Mouse (Mus musculus): ENCODE measurements around the gene Ptgdr2. TPM values are rescaled to one million over a fixed set of nuclear protein-coding genes. Genes with fewer than 3 reads are reported as not detected.

The Ptgdr2 gene
- polyA plus RNA-seq, 1 experiment = 1.0 TPM

DNA sequence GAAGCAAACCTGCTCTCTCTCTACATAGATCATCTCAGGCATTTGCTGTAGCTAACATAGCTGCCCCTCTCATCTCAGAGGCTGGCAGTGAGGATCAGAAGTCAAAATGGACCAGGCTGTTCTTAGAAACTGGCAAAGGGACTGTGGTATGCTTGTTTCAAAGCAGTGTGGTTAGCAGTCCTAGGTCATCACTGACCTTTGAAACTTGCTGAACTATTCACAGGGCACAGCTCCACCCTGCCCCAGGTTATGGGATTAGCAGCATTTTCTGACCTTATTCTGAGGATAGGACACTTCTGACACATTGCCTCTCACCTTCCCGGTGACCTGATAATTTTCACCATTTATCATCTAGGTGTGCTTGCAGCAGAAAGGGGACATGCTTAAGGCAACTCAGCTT is 51.6 kb downstream of the Ptgdr2 start:
- Histone ChIP-seq H3K27ac (ENCODE audit: control insufficient read depth, insufficient read depth, low read length) (no peak overlapping the region), H3K4me1 (replicated peaks; ENCODE audit: control insufficient read depth, insufficient read depth, low read length) (no peaks in the 10 kb centered on the region), H3K27me3 (ENCODE audit: control insufficient read depth, insufficient read depth, low read length) (no peaks in the 10 kb centered on the region), H3K36me3 (ENCODE audit: control insufficient read depth, insufficient read depth, low read length) (no peaks in the 10 kb centered on the region), H3K4me3 (ENCODE audit: control insufficient read depth, insufficient read depth, low read length) (no peak overlapping the region)
- WGBS = 97% methylated on average over 1 of the region's 1 CpGs
- no peak for DNase-seq
- TF ChIP-seq CTCF (IDR thresholded peaks at IDR 0.05; ENCODE audit: borderline replicate concordance, control insufficient read depth, extremely low read depth, insufficient read depth, low read length, poor library complexity) = no peak
- no peak for TF ChIP-seq POLR2A (IDR thresholded peaks at IDR 0.05; ENCODE audit: control insufficient read depth, extremely low read depth, insufficient read depth, low read length, poor library complexity)

DNA sequence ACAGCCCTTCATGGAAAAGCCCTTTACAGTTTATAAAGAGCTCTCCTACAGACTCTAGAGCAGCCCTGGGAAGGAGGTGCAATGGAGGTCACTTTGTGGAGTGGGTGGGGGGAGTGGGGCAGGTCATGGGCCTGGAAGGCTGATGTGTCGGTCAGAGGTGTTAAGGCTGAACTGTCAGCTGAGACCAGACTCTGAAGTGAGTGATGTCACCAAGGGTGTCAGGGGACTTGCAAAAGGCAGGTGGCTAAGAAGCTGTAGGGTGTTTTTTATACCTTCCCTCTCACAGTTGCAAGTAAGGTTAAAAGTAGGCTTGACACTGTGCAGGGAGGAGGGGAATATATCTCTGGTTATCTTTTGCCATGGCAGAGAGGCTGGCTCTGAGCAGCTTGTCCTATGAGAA is 53.8 kb downstream of the Ptgdr2 start:
- no peak for DNase-seq
- no peaks in the 10 kb centered on the region for H3K27me3 ChIP-seq (ENCODE audit: control insufficient read depth, insufficient read depth, low read length)
- H3K4me3 ChIP-seq (ENCODE audit: control insufficient read depth, insufficient read depth, low read length) = no peak overlapping the region
- no peaks in the 10 kb centered on the region for H3K4me1 ChIP-seq (replicated peaks; ENCODE audit: control insufficient read depth, insufficient read depth, low read length)
- H3K36me3 ChIP-seq (ENCODE audit: control insufficient read depth, insufficient read depth, low read length) = no peaks in the 10 kb centered on the region
- 90% methylated on average over 1 of the region's 1 CpGs for WGBS
- TF ChIP-seq CTCF (IDR thresholded peaks at IDR 0.05; ENCODE audit: borderline replicate concordance, control insufficient read depth, extremely low read depth, insufficient read depth, low read length, poor library complexity) (no peak), POLR2A (IDR thresholded peaks at IDR 0.05; ENCODE audit: control insufficient read depth, extremely low read depth, insufficient read depth, low read length, poor library complexity) (no peak)
- no peak overlapping the region for H3K27ac ChIP-seq (ENCODE audit: control insufficient read depth, insufficient read depth, low read length)

DNA sequence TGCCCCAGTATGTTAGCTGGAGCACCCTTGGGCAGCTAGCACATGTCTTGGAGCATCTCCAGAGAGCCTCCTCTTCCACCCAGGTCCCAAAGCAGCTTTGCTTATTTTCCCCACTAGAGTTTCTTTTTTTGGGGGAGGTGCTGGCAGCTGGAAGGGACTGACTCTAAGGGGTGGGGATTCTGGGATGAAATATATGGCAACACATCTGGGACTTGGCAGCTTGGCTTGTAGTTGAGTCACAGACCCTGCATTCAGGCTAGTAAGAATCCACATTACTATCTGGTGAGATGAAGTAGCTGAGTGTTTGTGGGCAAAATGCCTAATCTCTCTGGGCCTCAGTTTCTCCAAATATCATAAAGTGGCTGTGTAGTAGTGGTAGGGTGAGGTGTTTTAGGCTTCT is 55.0 kb downstream of the Ptgdr2 start:
- Histone ChIP-seq H3K27ac (ENCODE audit: control insufficient read depth, insufficient read depth, low read length) (no peak overlapping the region), H3K4me1 (replicated peaks; ENCODE audit: control insufficient read depth, insufficient read depth, low read length) (no peaks in the 10 kb centered on the region), H3K27me3 (ENCODE audit: control insufficient read depth, insufficient read depth, low read length) (no peaks in the 10 kb centered on the region), H3K4me3 (ENCODE audit: control insufficient read depth, insufficient read depth, low read length) (no peak overlapping the region), H3K36me3 (ENCODE audit: control insufficient read depth, insufficient read depth, low read length) (no peaks in the 10 kb centered on the region)
- no peak for DNase-seq
- TF ChIP-seq CTCF (IDR thresholded peaks at IDR 0.05; ENCODE audit: borderline replicate concordance, control insufficient read depth, extremely low read depth, insufficient read depth, low read length, poor library complexity) (no peak), POLR2A (IDR thresholded peaks at IDR 0.05; ENCODE audit: control insufficient read depth, extremely low read depth, insufficient read depth, low read length, poor library complexity) (no peak)

Other genes starting within 250 kb of the Ptgdr2 start
- gene Vps37c, start 248.4 kb upstream of the Ptgdr2 start, polyA plus RNA-seq (2012; rRNA removed) = 38.2 and 40.4 TPM in 2 replicates
- 250 and 282 TPM in 2 replicates for gene Cd5, start 198.2 kb upstream of the Ptgdr2 start, polyA plus RNA-seq (2012; rRNA removed)
- gene Cd6, start 107.1 kb upstream of the Ptgdr2 start, polyA plus RNA-seq (2012; rRNA removed) = 317 and 321 TPM in 2 replicates
- 26.1 and 29.7 TPM in 2 replicates for gene Slc15a3, start 97.4 kb upstream of the Ptgdr2 start, polyA plus RNA-seq (2012; rRNA removed)
- gene Tmem132a, start 67.2 kb upstream of the Ptgdr2 start, polyA plus RNA-seq (2012; rRNA removed) = 10.4 and 11.0 TPM in 2 replicates
- gene Tmem109, start 55.2 kb upstream of the Ptgdr2 start, polyA plus RNA-seq (2012; rRNA removed) = 64.9 and 71.8 TPM in 2 replicates
- 349 and 357 TPM in 2 replicates for gene Prpf19, start 41.9 kb upstream of the Ptgdr2 start, polyA plus RNA-seq (2012; rRNA removed)
- gene Zp1, start 16.5 kb upstream of the Ptgdr2 start, polyA plus RNA-seq (2012; rRNA removed) = 0.23 and 0.33 TPM in 2 replicates
- 5.8 and 8.8 TPM in 2 replicates for gene Ccdc86, start 12.1 kb downstream of the Ptgdr2 start, polyA plus RNA-seq (2012; rRNA removed)
- 1.8 and 2.8 TPM in 2 replicates for gene Ms4a10, start 37.5 kb downstream of the Ptgdr2 start, polyA plus RNA-seq (2012; rRNA removed)
- not detected in 2 replicates for gene Ms4a15, start 56.1 kb downstream of the Ptgdr2 start, polyA plus RNA-seq (2012; rRNA removed)
- 0.28 and 0.38 TPM in 2 replicates for gene Ms4a18, start 80.9 kb downstream of the Ptgdr2 start, polyA plus RNA-seq (2012; rRNA removed)
- gene Ms4a8a, start 143.9 kb downstream of the Ptgdr2 start, polyA plus RNA-seq (2012; rRNA removed) = 0.70 and 1.8 TPM in 2 replicates
- 0.24 TPM in 1 of 2 replicates, not detected in the other for gene 1700017D01Rik, start 193.7 kb downstream of the Ptgdr2 start, polyA plus RNA-seq (2012; rRNA removed)
- not detected in 2 replicates for gene 1700025F22Rik, start 228.2 kb downstream of the Ptgdr2 start, polyA plus RNA-seq (2012; rRNA removed)